Mouse (Mus musculus): ENCODE results near the gene Msmp. TPM values are rescaled to one million over a fixed set of nuclear protein-coding genes. Genes with fewer than 3 reads are reported as not detected.

The Msmp gene
- polyA plus RNA-seq (2016; fragmentation: Nextera tagmentation; extraction: Ambion mirVana): 0.89 and 3.5 TPM in 2 replicates

DNA sequence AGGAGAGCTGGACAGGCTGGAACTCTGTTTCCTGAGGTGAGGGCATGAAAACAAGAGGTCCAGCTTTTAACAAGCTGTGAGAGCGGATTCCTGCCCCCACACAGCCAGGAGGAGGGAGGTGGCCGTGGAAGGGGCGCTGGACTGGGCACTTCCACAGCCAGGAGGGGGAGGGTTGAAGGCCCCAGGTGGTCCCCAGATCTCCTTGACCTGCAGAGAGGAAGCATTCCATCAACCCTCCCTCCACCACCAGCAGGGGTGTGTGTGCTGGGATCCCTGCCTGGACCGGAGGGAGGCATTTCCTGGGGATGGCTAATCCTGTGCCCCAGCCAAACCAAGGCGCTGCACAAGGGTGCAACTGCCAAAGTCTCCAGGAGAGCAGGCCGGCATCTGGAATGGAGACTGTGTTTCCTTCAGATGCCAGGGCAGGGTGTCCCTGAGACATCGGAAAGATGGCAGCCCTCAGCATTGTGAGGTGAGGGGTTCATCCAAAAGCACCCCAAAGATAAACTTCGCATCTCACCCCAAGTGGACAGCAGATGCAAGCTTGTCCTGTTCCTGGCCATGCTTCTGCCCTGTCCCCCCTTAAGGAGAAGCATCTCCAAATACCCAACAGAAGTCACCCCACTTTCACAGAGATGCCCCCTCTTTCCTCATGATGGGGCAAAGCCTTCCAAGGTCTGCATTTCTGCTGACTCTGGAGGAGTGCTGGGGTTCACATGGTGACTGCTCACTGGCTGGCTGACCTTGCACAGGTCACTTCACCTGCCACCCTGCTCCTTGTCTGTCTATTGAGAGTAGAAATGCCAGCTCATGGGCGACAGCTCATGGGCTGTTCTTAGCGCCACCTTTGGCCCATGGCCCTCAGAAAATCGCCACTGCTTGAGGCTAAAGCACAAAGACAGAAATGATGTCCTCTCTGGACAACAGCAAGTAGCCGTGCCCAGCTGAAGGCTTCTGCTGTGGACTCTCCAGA lies at the start of gene Msmp:
Gene Msmp (minus strand): TSS at position 51 of the 973 bp plus-strand sequence.
- no peaks in the 10 kb centered on the region for H3K9me3 ChIP-seq
- peaks cover 7% of the 10 kb centered on the region for H3K4me1 ChIP-seq
- peaks cover 47% of the 10 kb centered on the region for H3K36me3 ChIP-seq (replicated peaks)
- no peak within 1 kb of the TSS for H3K9ac ChIP-seq
- ATAC-seq (ENCODE audit: low FRiP score): no peak
- H3K27ac ChIP-seq: no peak within 1 kb of the TSS
- no peaks in the 10 kb centered on the region for H3K27me3 ChIP-seq
- H3K4me3 ChIP-seq (replicated peaks): no peak within 1 kb of the TSS
- no peak within 1 kb of the TSS for H3K4me2 ChIP-seq
- WGBS: 72% methylated on average over 12 of the region's 12 CpGs

DNA sequence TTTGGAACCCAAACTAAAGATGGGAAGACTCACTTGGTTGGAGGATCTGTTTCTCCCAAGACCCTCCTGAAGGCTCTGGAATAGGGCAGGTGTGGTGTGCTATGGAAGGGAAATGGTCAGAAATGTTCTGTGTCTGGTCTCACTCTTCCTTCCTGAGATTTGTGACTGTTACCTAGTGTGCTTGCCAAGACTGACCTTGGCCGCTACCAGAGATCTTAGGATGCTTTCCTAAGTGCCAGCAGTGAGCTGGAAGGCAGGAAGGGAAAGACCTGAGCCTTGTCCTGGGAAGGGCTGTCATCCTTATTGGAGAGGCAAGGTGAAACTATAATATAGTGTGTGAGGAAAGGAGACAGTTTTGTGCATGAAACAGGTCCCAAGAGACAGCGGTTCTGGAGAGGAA lies 49.4 kb upstream of the Msmp start:
- H3K36me3 ChIP-seq (replicated peaks): no peaks in the 10 kb centered on the region
- H3K9ac ChIP-seq: no peak overlapping the region
- no peak overlapping the region for H3K4me3 ChIP-seq (replicated peaks)
- peak overlapping the region; percentile 94; the same call in 1 of the 2 replicates for H3K4me2 ChIP-seq
- WGBS: 96% methylated on average over 2 of the region's 2 CpGs
- ATAC-seq (ENCODE audit: low FRiP score): no peak
- no peak overlapping the region for H3K27ac ChIP-seq
- peaks cover 12% of the 10 kb centered on the region for H3K27me3 ChIP-seq
- H3K9me3 ChIP-seq: no peaks in the 10 kb centered on the region
- peaks cover 37% of the 10 kb centered on the region for H3K4me1 ChIP-seq

DNA sequence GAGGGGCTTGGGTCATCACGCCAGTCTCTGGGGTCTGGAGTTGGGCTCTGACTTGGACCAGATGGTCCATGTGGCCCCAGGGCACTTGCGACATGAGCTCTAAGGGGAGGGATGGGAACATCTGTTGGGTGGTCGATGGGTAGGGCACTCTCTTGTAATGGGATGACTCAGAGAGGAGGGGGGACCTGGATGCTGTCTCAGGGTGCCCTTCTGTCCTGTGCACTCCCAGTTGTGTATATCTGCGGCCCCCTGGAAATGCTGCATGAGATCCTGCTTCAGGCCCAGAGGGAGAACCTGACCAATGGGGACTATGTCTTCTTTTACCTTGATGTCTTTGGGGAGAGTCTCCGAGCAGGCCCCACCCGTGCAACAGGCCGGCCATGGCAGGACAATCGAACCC lies 49.0 kb upstream of the Msmp start:
- 85% methylated on average over 8 of the region's 8 CpGs for WGBS
- Histone ChIP-seq H3K36me3 (replicated peaks) (no peaks in the 10 kb centered on the region), H3K4me1 (peaks cover 37% of the 10 kb centered on the region), H3K9me3 (no peaks in the 10 kb centered on the region), H3K27ac (no peak overlapping the region), H3K4me2 (peak overlapping the region; percentile 94), H3K9ac (no peak overlapping the region), H3K27me3 (peaks cover 12% of the 10 kb centered on the region), H3K4me3 (replicated peaks) (no peak overlapping the region)
- ATAC-seq (ENCODE audit: low FRiP score): no peak

DNA sequence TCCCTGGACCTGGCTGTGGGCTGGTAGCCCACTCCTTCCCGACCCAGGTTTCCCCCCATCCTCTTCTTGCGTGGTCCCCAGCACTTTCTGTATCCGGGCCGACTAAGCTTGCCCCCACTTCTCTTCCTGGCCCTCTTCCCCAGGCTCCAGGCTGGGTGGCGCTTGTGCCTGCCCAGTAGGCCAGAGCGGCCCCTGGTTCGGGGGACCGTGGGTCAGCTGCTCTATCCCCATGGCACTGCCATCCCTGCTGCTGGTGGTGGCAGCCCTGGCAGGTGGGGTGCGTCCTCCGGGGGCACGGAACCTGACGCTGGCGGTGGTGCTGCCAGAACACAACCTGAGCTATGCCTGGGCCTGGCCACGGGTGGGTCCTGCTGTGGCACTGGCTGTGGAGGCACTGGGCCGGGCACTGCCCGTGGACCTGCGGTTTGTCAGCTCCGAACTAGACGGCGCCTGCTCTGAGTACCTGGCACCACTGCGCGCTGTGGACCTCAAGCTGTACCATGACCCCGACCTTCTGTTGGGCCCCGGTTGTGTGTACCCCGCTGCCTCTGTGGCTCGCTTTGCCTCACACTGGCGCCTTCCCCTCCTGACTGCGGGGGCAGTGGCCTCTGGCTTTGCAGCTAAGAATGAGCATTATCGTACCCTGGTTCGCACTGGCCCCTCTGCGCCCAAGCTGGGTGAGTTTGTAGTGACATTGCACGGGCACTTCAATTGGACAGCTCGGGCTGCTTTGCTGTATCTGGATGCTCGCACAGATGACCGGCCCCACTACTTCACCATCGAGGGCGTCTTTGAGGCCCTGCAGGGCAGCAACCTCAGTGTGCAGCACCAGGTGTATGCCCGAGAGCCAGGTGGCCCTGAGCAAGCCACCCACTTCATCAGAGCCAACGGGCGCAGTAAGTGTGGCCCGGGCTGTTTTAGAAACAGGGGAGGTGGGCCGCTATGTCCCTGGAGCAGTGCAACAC lies 47.9 kb upstream of the Msmp start:
- H3K36me3 ChIP-seq (replicated peaks): no peaks in the 10 kb centered on the region
- peak overlapping the region; percentile 78; the same call in 1 of the 2 replicates for H3K27ac ChIP-seq
- peaks cover 12% of the 10 kb centered on the region for H3K27me3 ChIP-seq
- peak overlapping the region; percentile 90 for H3K9ac ChIP-seq
- 0 out of 2 replicates have a peak, but pooled peaks have one; percentile 13 for ATAC-seq (ENCODE audit: low FRiP score)
- H3K4me3 ChIP-seq (replicated peaks): peak overlapping the region; percentile 65
- peaks cover 37% of the 10 kb centered on the region for H3K4me1 ChIP-seq
- H3K9me3 ChIP-seq: no peaks in the 10 kb centered on the region
- 50% methylated on average over 42 of the region's 42 CpGs for WGBS
- peak overlapping the region; percentile 94 for H3K4me2 ChIP-seq

DNA sequence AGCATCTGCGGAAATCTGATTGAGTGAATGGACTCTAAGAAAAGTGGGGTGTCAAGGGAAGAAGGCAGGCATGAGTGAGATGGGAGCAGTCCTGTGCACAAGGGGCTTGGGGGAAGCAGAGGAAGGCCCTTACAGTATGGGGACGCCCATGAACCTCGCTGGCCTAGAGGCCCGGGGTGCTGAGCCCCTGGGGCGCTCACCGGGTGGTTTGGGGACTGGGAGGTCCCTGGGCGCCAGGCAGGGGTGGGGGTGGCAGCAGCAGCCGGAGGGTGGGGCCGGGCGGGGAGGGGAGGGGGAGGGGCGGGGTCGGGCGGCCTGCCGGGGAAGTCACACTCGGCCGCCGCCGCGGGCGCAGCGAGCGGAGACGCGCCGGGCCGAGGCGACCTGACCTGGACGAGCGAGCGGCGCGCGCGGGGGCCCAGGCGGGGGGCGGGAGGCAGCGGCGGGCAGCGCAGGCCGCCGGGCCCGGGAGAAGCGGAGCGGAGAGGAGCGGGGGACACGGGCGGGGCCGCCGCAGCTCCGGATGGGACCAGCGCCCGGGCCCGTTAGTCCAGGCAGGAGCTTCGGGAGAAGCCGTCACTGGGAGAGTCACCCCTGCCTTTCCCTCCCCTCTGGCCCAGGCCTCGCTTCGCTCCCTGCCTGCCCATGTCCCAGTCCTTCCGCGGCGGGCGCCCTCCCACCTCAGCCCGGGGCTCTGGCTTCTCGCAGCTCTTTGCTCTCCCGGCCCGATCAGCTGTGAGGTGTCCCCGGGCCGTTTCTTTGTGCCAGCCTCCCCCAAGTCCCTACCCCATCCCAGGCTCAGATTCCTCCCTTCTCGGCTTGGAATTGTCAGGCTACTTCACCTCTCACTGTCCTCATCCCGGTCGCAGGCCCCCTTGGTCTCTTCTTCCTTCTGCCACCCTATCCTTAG lies 47.0 kb upstream of the Msmp start, which contains the start of gene Npr2:
Gene Npr2 (plus strand): TSS at position 890 of the 910 bp plus-strand sequence.
- peaks cover 12% of the 10 kb centered on the region for H3K27me3 ChIP-seq

DNA sequence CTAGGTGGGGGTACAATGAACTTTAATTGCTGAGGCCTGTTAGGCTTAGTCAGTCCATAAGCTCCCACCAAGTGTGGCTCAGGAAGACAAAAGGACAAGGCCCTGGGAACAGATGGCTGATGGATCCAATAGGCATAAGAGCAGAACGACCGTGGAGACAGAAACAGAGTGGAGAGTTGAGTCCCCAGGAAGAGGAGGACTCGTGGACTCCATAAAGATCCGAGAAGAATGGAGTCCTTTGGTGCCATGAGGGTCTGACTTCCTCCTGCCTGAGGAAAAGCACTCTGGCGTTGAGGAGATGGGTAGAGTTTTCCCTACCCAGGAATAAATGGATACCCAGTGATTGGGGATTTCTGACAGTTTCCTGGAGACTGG lies 46.4 kb upstream of the Msmp start:
- Histone ChIP-seq H3K4me2 (peak overlapping the region; percentile 94), H3K4me3 (replicated peaks) (peak overlapping the region; percentile 65; the same call in 1 of the 2 replicates), H3K9me3 (0 out of 2 replicates have a peak, but pooled peaks cover 2% of the 10 kb centered on the region), H3K9ac (peak overlapping the region; percentile 90; the same call in 1 of the 2 replicates), H3K4me1 (peaks cover 37% of the 10 kb centered on the region), H3K36me3 (replicated peaks) (no peaks in the 10 kb centered on the region), H3K27ac (peak overlapping the region; percentile 78), H3K27me3 (peaks cover 12% of the 10 kb centered on the region)
- WGBS: 16% methylated on average over 5 of the region's 5 CpGs
- ATAC-seq (ENCODE audit: low FRiP score): peak; percentile 19; the same call in 1 of the 2 replicates

More for the DNA sequence above, 47.0 kb upstream of the Msmp start, which contains the start of gene Npr2:
- H3K9me3 ChIP-seq: 0 out of 2 replicates have a peak, but pooled peaks cover 2% of the 10 kb centered on the region
- H3K36me3 ChIP-seq (replicated peaks): no peaks in the 10 kb centered on the region
- H3K9ac ChIP-seq: peak within 1 kb of the TSS; percentile 90
- WGBS: 2% methylated on average over 24 of the region's 70 CpGs
- H3K4me3 ChIP-seq (replicated peaks): peak within 1 kb of the TSS; percentile 65
- peak within 1 kb of the TSS; percentile 94 for H3K4me2 ChIP-seq
- H3K27ac ChIP-seq: peak within 1 kb of the TSS; percentile 78
- H3K4me1 ChIP-seq: peaks cover 37% of the 10 kb centered on the region
- ATAC-seq (ENCODE audit: low FRiP score): peak; percentile 60

DNA sequence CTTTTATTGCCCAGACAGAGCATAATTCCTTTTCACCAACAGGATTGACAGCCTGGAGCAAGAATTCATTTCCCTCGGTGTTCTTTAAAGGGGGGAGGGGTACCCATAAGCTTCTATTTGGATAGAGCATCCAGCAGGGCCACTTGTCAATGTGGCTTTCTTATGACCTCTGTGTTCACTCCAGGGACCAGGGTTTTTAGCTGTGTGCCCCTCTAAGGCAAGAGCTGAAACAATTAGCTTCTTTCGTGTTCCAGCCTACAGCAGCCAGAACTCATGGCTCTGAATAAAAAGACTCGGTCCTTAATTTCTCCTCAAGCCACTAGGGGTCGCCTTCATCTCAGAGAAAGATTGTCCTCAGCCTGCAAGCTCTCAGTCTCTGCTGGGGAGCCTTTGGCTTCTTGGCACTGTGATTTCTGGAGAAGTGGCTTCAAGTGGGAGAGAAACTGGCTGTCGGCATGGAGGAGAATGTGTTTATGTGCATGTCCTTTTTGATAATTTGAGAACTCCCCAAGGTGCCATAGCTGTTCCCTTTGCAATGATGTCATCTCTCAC lies 45.8 kb upstream of the Msmp start:
- Histone ChIP-seq H3K27me3 (peaks cover 12% of the 10 kb centered on the region), H3K27ac (peak overlapping the region; percentile 78; the same call in 1 of the 2 replicates), H3K9me3 (peaks cover 7% of the 10 kb centered on the region), H3K4me1 (peaks cover 37% of the 10 kb centered on the region), H3K36me3 (replicated peaks) (no peaks in the 10 kb centered on the region), H3K4me2 (peak overlapping the region; percentile 94), H3K4me3 (replicated peaks) (no peak overlapping the region), H3K9ac (no peak overlapping the region)
- peak; percentile 66 for ATAC-seq (ENCODE audit: low FRiP score)
- WGBS: 3% methylated on average over 5 of the region's 5 CpGs

DNA sequence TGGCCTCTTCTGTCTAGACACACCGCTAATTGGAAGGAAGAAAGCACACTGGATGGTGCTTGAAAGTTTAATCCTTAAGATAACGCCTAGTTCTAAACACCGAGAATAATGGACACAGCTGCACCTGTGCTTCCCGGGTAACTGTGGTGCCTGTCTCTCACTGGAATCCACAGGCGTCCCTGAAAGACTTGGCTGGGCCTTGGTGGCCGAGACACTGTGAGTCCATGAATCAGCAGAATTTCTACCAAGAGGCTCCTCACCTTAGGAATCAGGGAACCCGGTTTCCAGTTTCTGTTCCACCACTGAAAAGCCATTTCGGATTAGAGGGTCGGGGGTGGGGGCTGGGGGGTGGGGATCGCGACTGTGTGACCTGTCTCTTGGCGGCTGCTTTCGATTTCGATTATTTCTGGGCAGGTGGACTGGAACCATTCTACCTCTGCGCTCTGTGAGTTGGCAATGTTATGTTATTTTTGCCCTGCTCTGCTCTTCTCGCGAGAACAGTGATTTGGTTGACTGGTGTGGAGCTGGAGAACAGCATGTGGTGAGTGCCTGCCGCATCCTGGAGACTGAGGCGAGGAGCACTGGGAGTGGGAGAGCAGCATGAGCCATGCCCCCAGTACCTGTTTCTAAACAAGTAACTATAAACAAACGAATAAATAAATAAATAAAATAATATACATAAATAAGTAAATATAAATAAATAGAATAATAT lies 45.0 kb upstream of the Msmp start:
- peak; percentile 28; the same call in 1 of the 2 replicates for ATAC-seq (ENCODE audit: low FRiP score)
- Histone ChIP-seq H3K27ac (no peak overlapping the region), H3K4me2 (0 out of 2 replicates have a peak overlapping the region, but pooled peaks have one; percentile 21), H3K36me3 (replicated peaks) (no peaks in the 10 kb centered on the region), H3K27me3 (peaks cover 12% of the 10 kb centered on the region), H3K4me3 (replicated peaks) (no peak overlapping the region), H3K9me3 (peaks cover 13% of the 10 kb centered on the region), H3K9ac (no peak overlapping the region), H3K4me1 (peaks cover 37% of the 10 kb centered on the region)
- 38% methylated on average over 20 of the region's 20 CpGs for WGBS

DNA sequence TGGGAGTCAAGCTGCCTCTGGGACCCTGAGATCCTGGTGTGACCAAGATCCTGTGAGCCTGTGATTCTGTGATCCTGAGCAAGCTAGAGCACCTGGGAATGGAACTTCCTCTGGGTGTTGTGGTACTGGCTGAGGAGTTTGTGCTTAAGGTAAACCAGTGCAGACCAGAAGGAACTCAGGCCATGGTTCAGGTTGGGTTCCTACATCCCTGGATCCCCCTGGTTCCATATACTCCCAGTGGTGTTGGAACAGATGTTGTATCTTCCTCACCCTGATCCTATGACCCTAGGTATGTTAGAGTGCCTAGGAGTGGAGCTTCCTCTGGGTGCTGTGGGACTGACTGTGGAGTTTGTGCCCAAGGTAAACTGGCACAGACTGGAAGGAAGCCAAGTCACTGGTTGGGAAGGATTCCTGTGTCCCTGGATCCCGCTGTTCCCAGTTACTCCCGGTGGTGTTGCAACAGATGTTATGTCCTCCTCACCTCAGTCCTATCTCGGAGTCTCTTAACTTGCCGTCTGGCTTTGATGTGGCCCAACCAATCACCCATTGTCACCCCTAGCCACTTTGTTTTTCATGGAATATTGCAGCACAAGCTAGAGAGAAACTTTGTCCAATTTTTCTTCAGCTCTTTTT lies 36.0 kb upstream of the Msmp start:
- H3K27ac ChIP-seq: no peak overlapping the region
- H3K4me2 ChIP-seq: no peak overlapping the region
- H3K27me3 ChIP-seq: peaks cover 6% of the 10 kb centered on the region; the same call in 1 of the 2 replicates
- H3K9me3 ChIP-seq: peaks cover 8% of the 10 kb centered on the region
- 84% methylated on average over 4 of the region's 4 CpGs for WGBS
- H3K9ac ChIP-seq: no peak overlapping the region
- H3K4me3 ChIP-seq (replicated peaks): no peak overlapping the region
- no peaks in the 10 kb centered on the region for H3K36me3 ChIP-seq (replicated peaks)
- no peaks in the 10 kb centered on the region for H3K4me1 ChIP-seq
- no peak for ATAC-seq (ENCODE audit: low FRiP score)

Data from forebrain, embryonic 12.5 days (tissue).